Mouse (Mus musculus): ENCODE measurements at regions not wholly inside any gene's neighbourhood (a gene's known extent, or its start where the extent isn't known, plus 50 kb on each side); places are given as distances from the start of the nearest gene placed in this dataset.

GRCm38 (mm10) chr16:84606010-84606803, 91.3 kb downstream of the A730009L09Rik start:
- H3K4me1 ChIP-seq (ENCODE audit: control insufficient read depth, insufficient read depth, low read length): no peaks in the 10 kb centered on the region; the same call in 1 of the 2 replicates
- TF ChIP-seq CTCF (IDR thresholded peaks at IDR 0.05; ENCODE audit: control insufficient read depth, insufficient read depth, low read length) (no peak), POLR2A (IDR thresholded peaks at IDR 0.05; ENCODE audit: borderline replicate concordance, control insufficient read depth, low read depth, low read length) (no peak)
- no peak overlapping the region for H3K4me3 ChIP-seq (replicated peaks; ENCODE audit: control insufficient read depth, low read depth, low read length)
- no peak overlapping the region for H3K27ac ChIP-seq (ENCODE audit: control insufficient read depth, insufficient read depth, low read depth, low read length, poor library complexity)
- WGBS: 27% methylated on average over 5 of the region's 5 CpGs

DNA sequence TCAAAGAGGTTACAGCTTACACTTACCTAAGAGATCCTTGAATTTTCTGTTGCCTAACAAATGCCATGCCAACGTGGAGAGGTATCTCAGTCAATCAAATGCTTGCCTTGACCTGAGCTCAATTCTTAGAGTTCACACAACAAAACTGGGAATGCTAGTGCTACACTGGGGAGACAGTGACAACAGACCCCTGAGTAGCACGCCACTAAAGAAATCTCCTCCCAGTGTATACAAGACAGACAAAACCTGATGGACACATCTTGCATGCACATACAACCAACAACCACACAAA, 91.8 kb downstream of the A730009L09Rik start:
- TF ChIP-seq CTCF (IDR thresholded peaks at IDR 0.05; ENCODE audit: control insufficient read depth, insufficient read depth, low read length): no peak
- TF ChIP-seq POLR2A (IDR thresholded peaks at IDR 0.05; ENCODE audit: borderline replicate concordance, control insufficient read depth, low read depth, low read length): no peak
- 49% methylated on average over 2 of the region's 2 CpGs for WGBS
- H3K4me1 ChIP-seq (ENCODE audit: control insufficient read depth, insufficient read depth, low read length): no peaks in the 10 kb centered on the region; the same call in 1 of the 2 replicates
- no peak overlapping the region for H3K4me3 ChIP-seq (replicated peaks; ENCODE audit: control insufficient read depth, low read depth, low read length)
- no peak overlapping the region for H3K27ac ChIP-seq (ENCODE audit: control insufficient read depth, insufficient read depth, low read depth, low read length, poor library complexity)

DNA sequence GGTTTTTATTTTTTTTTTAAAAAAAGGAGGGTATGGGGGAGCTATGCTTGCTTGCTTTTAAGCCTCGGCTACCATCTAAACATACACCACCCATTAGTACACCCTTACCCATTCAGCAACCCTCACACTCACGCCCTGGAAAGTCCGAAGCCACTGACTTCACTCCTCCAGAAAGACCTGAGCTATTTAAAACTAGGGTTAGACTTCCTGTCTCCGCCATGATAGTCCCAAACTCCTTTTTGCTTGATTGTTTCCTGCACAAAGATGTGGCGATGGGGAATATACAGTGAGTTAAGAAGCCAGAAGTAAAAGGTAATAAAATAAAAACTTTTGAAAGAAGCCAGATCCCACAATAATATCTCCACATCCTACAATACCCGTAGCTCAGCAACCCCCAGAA, 92.6 kb downstream of the A730009L09Rik start:
- WGBS: 77% methylated on average over 6 of the region's 6 CpGs
- Histone ChIP-seq H3K27ac (ENCODE audit: control insufficient read depth, insufficient read depth, low read depth, low read length, poor library complexity) (no peak overlapping the region), H3K4me1 (ENCODE audit: control insufficient read depth, insufficient read depth, low read length) (no peaks in the 10 kb centered on the region; the same call in 1 of the 2 replicates), H3K4me3 (replicated peaks; ENCODE audit: control insufficient read depth, low read depth, low read length) (no peak overlapping the region)
- no peak for TF ChIP-seq POLR2A (IDR thresholded peaks at IDR 0.05; ENCODE audit: borderline replicate concordance, control insufficient read depth, low read depth, low read length)
- no peak for TF ChIP-seq CTCF (IDR thresholded peaks at IDR 0.05; ENCODE audit: control insufficient read depth, insufficient read depth, low read length)

- no peak for TF ChIP-seq POLR2A (IDR thresholded peaks at IDR 0.05; ENCODE audit: borderline replicate concordance, control insufficient read depth, low read depth, low read length)
- TF ChIP-seq CTCF (IDR thresholded peaks at IDR 0.05; ENCODE audit: control insufficient read depth, insufficient read depth, low read length): no peak
- Histone ChIP-seq H3K27ac (ENCODE audit: control insufficient read depth, insufficient read depth, low read depth, low read length, poor library complexity) (no peak overlapping the region), H3K4me1 (ENCODE audit: control insufficient read depth, insufficient read depth, low read length) (no peaks in the 10 kb centered on the region), H3K4me3 (replicated peaks; ENCODE audit: control insufficient read depth, low read depth, low read length) (no peak overlapping the region)
- WGBS: 83% methylated on average over 7 of the region's 7 CpGs
These were observed 100.8 kb downstream of the A730009L09Rik start for GRCm38 (mm10) chr16:84615683-84616082.

- WGBS: 72% methylated on average over 1 of the region's 1 CpGs
- TF ChIP-seq CTCF (IDR thresholded peaks at IDR 0.05; ENCODE audit: control insufficient read depth, insufficient read depth, low read length) (no peak), POLR2A (IDR thresholded peaks at IDR 0.05; ENCODE audit: borderline replicate concordance, control insufficient read depth, low read depth, low read length) (no peak)
- H3K4me1 ChIP-seq (ENCODE audit: control insufficient read depth, insufficient read depth, low read length): no peaks in the 10 kb centered on the region
- no peak overlapping the region for H3K4me3 ChIP-seq (replicated peaks; ENCODE audit: control insufficient read depth, low read depth, low read length)
- H3K27ac ChIP-seq (ENCODE audit: control insufficient read depth, insufficient read depth, low read depth, low read length, poor library complexity): no peak overlapping the region
These were observed 101.2 kb downstream of the A730009L09Rik start for GRCm38 (mm10) chr16:84616132-84616531.

GRCm38 (mm10) chr16:84618379-84618778, 103.5 kb downstream of the A730009L09Rik start:
- no peak for TF ChIP-seq POLR2A (IDR thresholded peaks at IDR 0.05; ENCODE audit: borderline replicate concordance, control insufficient read depth, low read depth, low read length)
- TF ChIP-seq CTCF (IDR thresholded peaks at IDR 0.05; ENCODE audit: control insufficient read depth, insufficient read depth, low read length): no peak
- no peak overlapping the region for H3K27ac ChIP-seq (ENCODE audit: control insufficient read depth, insufficient read depth, low read depth, low read length, poor library complexity)
- H3K4me3 ChIP-seq (replicated peaks; ENCODE audit: control insufficient read depth, low read depth, low read length): no peak overlapping the region
- 70% methylated on average over 2 of the region's 2 CpGs for WGBS
- no peaks in the 10 kb centered on the region; the same call in 1 of the 2 replicates for H3K4me1 ChIP-seq (ENCODE audit: control insufficient read depth, insufficient read depth, low read length)

DNA sequence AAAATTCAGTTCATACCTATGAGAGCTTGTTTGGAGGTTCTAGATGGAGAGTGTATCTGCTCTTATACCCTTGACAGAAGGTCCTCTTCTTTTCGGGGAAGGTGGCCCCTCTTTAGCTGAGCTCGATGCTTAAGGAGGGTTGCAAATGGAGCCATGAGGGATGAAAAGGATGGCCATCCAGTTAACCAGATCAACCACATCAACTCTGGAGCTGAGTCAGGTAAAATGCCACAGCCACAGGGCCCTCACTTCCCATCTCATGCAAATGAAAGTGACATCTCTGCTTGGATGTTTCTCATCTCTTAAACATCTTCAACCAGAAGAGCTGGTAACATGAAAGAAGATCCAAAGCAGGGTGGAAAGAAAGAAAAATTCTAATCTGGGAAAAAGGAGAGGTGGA, 105.0 kb downstream of the A730009L09Rik start:
- Histone ChIP-seq H3K4me1 (ENCODE audit: control insufficient read depth, insufficient read depth, low read length) (no peaks in the 10 kb centered on the region; the same call in 1 of the 2 replicates), H3K4me3 (replicated peaks; ENCODE audit: control insufficient read depth, low read depth, low read length) (no peak overlapping the region), H3K27ac (ENCODE audit: control insufficient read depth, insufficient read depth, low read depth, low read length, poor library complexity) (no peak overlapping the region)
- WGBS: 93% methylated on average over 2 of the region's 2 CpGs
- TF ChIP-seq POLR2A (IDR thresholded peaks at IDR 0.05; ENCODE audit: borderline replicate concordance, control insufficient read depth, low read depth, low read length): no peak
- TF ChIP-seq CTCF (IDR thresholded peaks at IDR 0.05; ENCODE audit: control insufficient read depth, insufficient read depth, low read length): no peak

DNA sequence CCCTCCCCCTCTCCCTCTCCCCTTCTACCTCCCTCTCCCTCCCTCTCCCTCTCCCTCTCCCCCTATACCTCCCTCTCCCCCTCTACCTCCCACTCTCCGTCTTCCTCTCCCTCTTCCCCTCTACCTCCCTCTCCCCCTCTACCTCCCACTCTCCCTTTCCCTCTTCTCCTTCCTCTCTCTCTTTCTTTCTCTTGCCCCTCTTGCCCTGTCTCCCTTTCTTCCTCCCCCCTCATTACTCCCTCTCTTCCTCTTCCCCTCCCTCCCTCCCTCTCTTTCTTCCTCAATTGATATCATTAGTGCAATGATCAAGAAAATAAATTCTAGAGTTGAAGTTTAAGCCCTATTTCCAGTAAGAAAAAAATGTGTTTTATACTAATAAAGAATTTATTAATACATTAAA, 105.9 kb downstream of the A730009L09Rik start:
- no peak overlapping the region; the same call in 1 of the 2 replicates for H3K27ac ChIP-seq (ENCODE audit: control insufficient read depth, insufficient read depth, low read depth, low read length, poor library complexity)
- no peaks in the 10 kb centered on the region; the same call in 1 of the 2 replicates for H3K4me1 ChIP-seq (ENCODE audit: control insufficient read depth, insufficient read depth, low read length)
- no CpG with 5 or more reads among the region's 1 CpGs for WGBS
- TF ChIP-seq CTCF (IDR thresholded peaks at IDR 0.05; ENCODE audit: control insufficient read depth, insufficient read depth, low read length): no peak
- no peak for TF ChIP-seq POLR2A (IDR thresholded peaks at IDR 0.05; ENCODE audit: borderline replicate concordance, control insufficient read depth, low read depth, low read length)
- H3K4me3 ChIP-seq (replicated peaks; ENCODE audit: control insufficient read depth, low read depth, low read length): peak overlapping the region; percentile 60

Data from bone marrow, adult 2 months (tissue).